Mouse (Mus musculus) naive thymus-derived CD4-positive, alpha-beta T cell, adult 2 months (primary cell): ENCODE data around the gene Pds5b.
"Not testable (repeated sequence)": the region's sequence is repeated elsewhere in the genome, so short reads cannot be mapped to it uniquely, and the experiment has no call there.

ENCODE experiments used
- DNase-seq: peaks from one replicate; pipeline ENCODE4 v3.0.0-alpha.2; 2011; ENCODE audit warnings: low read depth

The Pds5b gene

DNA sequence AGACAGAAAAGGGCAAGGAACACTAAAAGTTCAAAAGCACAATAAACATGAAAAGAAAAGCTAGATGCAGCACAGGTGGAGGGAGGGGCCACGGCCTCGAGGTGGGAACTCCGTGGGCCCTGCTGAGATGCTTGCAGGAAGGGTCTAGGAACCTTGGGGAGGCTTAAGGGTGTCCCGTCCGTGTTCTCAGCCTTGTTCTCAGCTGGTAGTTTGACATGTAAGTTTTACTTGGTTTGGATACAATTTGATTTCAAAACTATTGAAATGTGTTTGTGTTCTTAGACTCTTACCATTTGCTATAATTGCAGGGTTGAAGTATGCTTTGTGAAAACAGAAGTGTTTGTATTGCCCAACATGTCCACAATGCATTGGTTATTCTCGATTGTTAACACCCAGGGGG lies 149.2 kb downstream of the Pds5b start:
- no peak for DNase-seq

DNA sequence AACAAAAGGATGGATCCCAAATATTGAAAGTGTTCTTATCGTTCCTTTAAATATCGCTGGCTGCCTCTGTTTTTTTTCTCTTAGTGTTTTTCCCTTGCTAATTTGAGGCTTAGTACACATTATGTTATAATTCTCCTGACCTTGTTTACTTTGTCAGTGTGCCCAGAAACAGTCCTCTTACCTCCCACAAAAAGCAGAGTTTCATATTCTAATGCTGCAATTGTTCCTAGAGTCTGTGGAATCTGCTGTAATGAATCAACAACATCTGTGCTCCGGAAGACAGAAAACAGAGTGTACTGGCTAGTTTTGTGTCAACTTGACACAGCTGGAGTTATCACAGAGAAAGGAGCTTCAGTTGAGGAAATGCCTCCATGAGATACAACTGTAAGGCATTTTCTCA lies 149.8 kb downstream of the Pds5b start:
- no peak for DNase-seq

DNA sequence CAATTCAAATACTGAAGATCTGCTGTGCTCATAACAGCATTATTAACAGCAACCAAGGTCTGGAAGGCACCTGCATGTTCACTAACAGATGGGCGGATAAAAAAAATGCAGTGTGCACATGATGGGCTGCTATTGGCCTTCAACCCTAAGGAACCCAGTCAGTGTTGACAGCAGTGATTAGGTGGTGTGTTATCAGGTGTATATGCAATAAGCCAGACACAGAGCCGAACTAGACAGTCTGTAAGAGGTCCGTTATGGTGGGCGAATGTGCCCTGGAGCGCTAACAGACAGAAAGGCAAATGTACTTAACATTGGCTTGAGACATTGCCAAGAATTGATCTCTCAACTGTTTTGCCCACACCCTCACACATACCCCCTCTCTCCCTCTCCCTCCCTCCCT lies 156.0 kb downstream of the Pds5b start:
- no peak for DNase-seq

DNA sequence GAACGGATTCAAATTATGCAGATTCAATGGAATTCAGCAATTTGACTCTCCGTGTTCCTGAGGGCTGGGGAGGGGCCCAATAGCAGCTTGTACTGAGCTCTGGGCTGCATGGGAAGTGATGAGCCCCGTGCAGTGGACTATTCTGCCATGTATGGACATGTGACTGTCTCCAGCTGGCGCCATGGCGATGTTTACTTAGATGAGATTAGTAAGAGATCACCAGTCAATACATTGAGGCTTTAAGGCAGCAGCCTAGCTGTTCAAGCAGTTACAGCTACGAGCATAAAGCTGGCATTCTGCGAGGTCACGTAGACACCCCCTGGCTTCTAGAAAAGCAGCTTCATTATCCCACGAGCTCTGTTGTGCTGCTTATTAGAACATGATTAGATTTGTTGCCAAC lies 157.2 kb downstream of the Pds5b start:
- DNase-seq = no peak

DNA sequence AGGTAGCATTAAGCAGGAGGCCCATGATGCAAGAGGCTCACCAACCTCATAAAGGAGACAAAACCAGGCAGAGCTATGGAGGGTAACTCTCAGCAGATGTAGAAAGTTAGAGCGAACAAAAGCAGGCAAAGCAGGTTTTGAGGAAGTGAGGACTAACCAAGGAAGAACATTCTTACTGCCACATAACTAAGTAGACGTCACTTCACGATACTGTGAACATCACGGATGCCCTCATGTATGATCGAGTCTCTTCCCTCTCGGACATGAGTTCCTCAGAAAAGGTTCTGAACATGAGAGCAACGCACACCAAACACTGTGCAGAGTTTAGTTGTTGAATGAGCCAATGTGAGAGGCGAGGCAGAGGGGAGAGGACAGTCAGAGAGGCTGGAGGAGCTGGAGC lies 163.2 kb downstream of the Pds5b start:
- no peak for DNase-seq

DNA sequence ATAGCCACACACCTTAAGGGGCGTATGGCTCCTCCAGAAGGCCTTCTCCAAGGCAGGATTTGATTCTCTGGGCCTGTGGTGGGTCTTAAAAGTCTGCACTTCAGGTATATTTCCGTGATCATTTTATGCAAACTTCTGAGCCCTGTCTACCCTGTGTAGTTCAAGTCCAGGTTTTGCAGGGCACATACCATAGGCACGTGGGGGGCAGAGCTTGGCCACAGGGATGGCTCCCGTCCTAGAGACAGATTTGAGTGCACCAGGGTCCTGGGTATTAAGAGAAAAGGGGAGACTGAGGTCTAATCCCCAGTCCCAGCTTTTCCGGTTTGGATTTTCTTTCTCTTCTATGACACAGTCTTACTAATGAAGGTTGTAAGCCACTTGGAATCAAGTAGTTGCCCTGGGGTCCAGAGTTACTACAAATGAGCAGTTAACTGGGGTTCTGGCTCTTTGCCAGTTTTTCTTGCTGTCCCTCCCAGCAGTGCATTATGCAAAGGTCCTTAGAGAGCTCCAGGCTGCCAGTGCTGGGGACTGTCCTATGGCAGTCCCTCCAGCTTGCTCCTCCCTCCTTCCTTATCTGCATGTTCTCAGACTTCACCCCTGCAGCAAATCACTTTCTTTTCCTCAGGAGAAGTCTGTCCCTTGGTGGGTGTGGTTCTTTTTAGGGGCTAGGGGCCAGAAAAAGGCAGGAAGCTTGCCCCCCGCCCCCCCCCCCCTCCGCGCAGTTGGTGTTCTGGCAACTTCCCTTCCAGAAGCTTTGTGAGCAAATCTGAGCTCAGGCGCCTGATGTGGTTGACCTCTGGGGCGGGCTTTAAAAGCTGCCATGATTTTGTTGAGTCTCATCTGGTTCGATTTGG lies 166.4 kb downstream of the Pds5b start:
- peak; percentile 32 for DNase-seq

DNA sequence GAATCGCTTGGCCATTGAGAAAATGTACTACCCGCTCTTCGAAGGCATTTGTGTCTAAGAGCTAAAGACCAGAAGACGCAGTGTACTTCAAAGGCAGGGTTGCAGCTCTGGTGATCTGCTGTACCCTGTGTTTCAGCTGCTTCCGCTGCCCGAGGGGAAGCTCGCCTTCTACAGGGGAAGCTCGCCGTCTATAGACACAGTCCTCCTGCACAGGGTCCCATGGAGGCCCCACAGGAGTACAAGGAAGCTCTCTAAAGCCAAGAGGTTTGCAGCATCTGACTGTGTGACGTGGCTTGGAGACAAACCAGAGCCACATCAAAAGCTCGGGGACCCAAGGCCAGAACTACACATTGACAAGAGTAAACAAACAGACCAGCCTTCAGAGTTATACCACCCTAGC lies 167.1 kb downstream of the Pds5b start:
- DNase-seq = peak; percentile 39

- DNase-seq = no peak
Measured at GRCm38 (mm10) chr5:150845961-150846360, 172.4 kb downstream of the Pds5b start.

DNA sequence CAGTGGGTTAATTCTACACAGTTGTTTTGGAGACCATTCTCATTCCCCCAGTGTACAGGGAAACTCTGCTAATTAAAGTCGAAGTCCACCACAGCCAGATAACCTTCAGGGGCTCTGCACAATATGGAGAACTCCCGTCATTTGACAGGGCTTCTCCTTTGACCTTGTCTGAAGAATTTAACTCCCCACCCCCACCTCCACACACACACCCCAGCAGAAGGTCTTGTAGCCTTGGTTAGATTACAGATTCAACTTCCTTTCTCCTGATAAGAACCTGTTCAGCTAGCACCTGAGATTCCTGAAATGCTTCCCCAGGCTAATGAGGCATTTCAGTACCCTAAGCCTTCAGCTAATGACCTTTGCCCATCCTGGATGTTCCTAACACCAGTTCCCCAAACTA lies 177.3 kb downstream of the Pds5b start:
- DNase-seq = no peak

GRCm38 (mm10) chr5:150852097-150852496 lies 178.6 kb downstream of the Pds5b start:
- not testable (repeated sequence) for DNase-seq

- no peak for DNase-seq
Measured at GRCm38 (mm10) chr5:150854506-150854905, 181.0 kb downstream of the Pds5b start.

DNA sequence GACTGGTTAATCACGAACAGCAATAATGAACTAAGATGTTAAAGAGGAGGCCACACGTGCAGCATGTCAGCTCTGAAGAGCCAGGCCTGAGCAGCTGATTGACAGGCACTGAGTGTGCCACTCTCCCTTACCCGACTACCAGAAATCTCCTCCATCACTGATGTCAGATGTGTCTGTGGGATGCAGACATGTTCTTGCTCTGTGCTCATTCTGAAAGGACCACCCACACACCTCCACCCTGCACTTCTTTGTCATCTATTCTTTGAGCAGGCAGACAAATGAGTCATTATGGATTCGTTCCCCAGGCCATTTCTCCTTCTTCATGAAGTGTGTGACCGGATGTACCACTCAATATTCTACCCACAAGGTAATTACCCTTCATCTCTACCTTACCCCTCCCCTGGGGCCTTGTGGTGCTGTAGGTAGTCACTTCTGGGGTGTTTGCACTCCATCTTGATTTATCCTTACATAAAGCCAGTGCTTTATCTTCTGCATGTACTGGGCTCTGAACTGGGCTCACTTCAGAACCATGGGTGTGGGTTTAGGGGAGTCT lies 186.2 kb downstream of the Pds5b start:
- DNase-seq = no peak
